Comparison of ENCODE assay signal across 9 mouse cellular contexts in genomic region chr6:94688722-94689121, GRCm38 (mm10). TPM values are rescaled to one million over a fixed set of nuclear protein-coding genes. Genes with fewer than 3 reads are reported as not detected.
DNase-seq lines count a peak whose midpoint lies in the region; ATAC-seq and TF ChIP-seq lines count a peak whose summit lies in the region.
"Had no signal": no experiment of that assay in that cellular context is flagged by ENCODE, and none has a peak within 500 bp of the region (broad histone marks: within the 10 kb centered on the region; RNA-seq: fewer than 3 reads in every experiment).

No protein-coding gene starts in this region.

- H3K4me1 ChIP-seq in hindbrain, postnatal 0 days (ENCODE audit: insufficient read depth, low read length), result peaks cover 13% of the 10 kb centered on the region; the same call in 1 of the 2 replicates
- peaks cover 7% of the 10 kb centered on the region for H3K4me1 ChIP-seq in hindbrain, embryonic 11.5 days (replicated peaks; ENCODE audit: control insufficient read depth, insufficient read depth, low read length)
- peaks cover 72% of the 10 kb centered on the region for H3K4me1 ChIP-seq in G1E (ENCODE audit: insufficient read depth, low read depth, low read length)
- peaks cover 73% of the 10 kb centered on the region for H3K4me1 ChIP-seq in limb, embryonic 14.5 days (ENCODE audit: control insufficient read depth, insufficient read depth, low read length)
- H3K4me1 ChIP-seq in hindbrain, embryonic 12.5 days, result peaks cover 58% of the 10 kb centered on the region
- peaks cover 87% of the 10 kb centered on the region for H3K4me1 ChIP-seq in hindbrain, embryonic 10.5 days (replicated peaks)

- WGBS in hindbrain, postnatal 0 days, result 67% methylated on average over 4 of the region's 4 CpGs
- 64% methylated on average over 4 of the region's 4 CpGs for WGBS in hindbrain, embryonic 11.5 days
- WGBS in limb, embryonic 14.5 days, result 59% methylated on average over 4 of the region's 4 CpGs
- 67% methylated on average over 4 of the region's 4 CpGs for whole genome bisulfite sequencing in hindbrain, embryonic 12.5 days
- WGBS in hindbrain, embryonic 10.5 days, result 70% methylated on average over 4 of the region's 4 CpGs

- no peak overlapping the region for H3K9ac ChIP-seq in hindbrain, postnatal 0 days (replicated peaks; ENCODE audit: low read length)
- H3K9ac ChIP-seq in hindbrain, embryonic 11.5 days (ENCODE audit: low read depth, low read length), result no peak overlapping the region
- no peak overlapping the region for H3K9ac ChIP-seq in limb, embryonic 14.5 days (ENCODE audit: low read depth, low read length, severe bottlenecking)
- H3K9ac ChIP-seq in hindbrain, embryonic 12.5 days, result no peak overlapping the region

- H3K27ac ChIP-seq in hindbrain, postnatal 0 days, result peak overlapping the region; percentile 32; the same call in 1 of the 2 replicates
- H3K27ac ChIP-seq in hindbrain, embryonic 11.5 days (ENCODE audit: low read depth, low read length), result no peak overlapping the region
- peak overlapping the region; percentile 90 for H3K27ac ChIP-seq in gastrocnemius, adult 2 months
- no peak overlapping the region for H3K27ac ChIP-seq in limb, embryonic 14.5 days (replicated peaks; ENCODE audit: low read depth, low read length)
- no peak overlapping the region for H3K27ac ChIP-seq in hindbrain, embryonic 12.5 days
- H3K27ac ChIP-seq in hindbrain, embryonic 10.5 days, result no peak overlapping the region

- H3K36me3 ChIP-seq in hindbrain, postnatal 0 days (ENCODE audit: insufficient read depth, low read length), result no peaks in the 10 kb centered on the region
- no peaks in the 10 kb centered on the region for H3K36me3 ChIP-seq in hindbrain, embryonic 11.5 days (ENCODE audit: control insufficient read depth, insufficient read depth, low read length)
- peaks cover 18% of the 10 kb centered on the region for H3K36me3 ChIP-seq in G1E (replicated peaks)
- no peaks in the 10 kb centered on the region for H3K36me3 ChIP-seq in limb, embryonic 14.5 days (ENCODE audit: control insufficient read depth, insufficient read depth, low read length)
- no peaks in the 10 kb centered on the region for H3K36me3 ChIP-seq in hindbrain, embryonic 12.5 days
- no peaks in the 10 kb centered on the region for H3K36me3 ChIP-seq in hindbrain, embryonic 10.5 days

- peak overlapping the region; percentile 19 for H3K4me2 ChIP-seq in hindbrain, postnatal 0 days (ENCODE audit: low read depth, low read length)
- no peak overlapping the region for H3K4me2 ChIP-seq in hindbrain, embryonic 11.5 days (replicated peaks; ENCODE audit: low read depth, low read length)
- H3K4me2 ChIP-seq in limb, embryonic 14.5 days (replicated peaks; ENCODE audit: low read depth, low read length, severe bottlenecking), result no peak overlapping the region
- H3K4me2 ChIP-seq in hindbrain, embryonic 12.5 days (replicated peaks), result no peak overlapping the region

- no peaks in the 10 kb centered on the region for H3K9me3 ChIP-seq in hindbrain, postnatal 0 days (ENCODE audit: low read length)
- no peaks in the 10 kb centered on the region for H3K9me3 ChIP-seq in hindbrain, embryonic 11.5 days (ENCODE audit: control insufficient read depth, low read length)
- H3K9me3 ChIP-seq in G1E (replicated peaks), result no peaks in the 10 kb centered on the region
- H3K9me3 ChIP-seq in limb, embryonic 14.5 days (ENCODE audit: control insufficient read depth, low read length), result no peaks in the 10 kb centered on the region
- H3K9me3 ChIP-seq in hindbrain, embryonic 12.5 days (replicated peaks), result no peaks in the 10 kb centered on the region
- H3K9me3 ChIP-seq in hindbrain, embryonic 10.5 days, result no peaks in the 10 kb centered on the region

- intact Hi-C loops in gastrocnemius, adult 2 months (cut with DNase I), result no loop called here

- H3K27me3 ChIP-seq in hindbrain, postnatal 0 days (ENCODE audit: insufficient read depth, low read length), result no peaks in the 10 kb centered on the region
- no peaks in the 10 kb centered on the region for H3K27me3 ChIP-seq in hindbrain, embryonic 11.5 days (ENCODE audit: control insufficient read depth, insufficient read depth, low read length)
- peaks cover 4% of the 10 kb centered on the region; the same call in 1 of the 2 replicates for H3K27me3 ChIP-seq in G1E (ENCODE audit: insufficient read depth, low read length)
- no peaks in the 10 kb centered on the region for H3K27me3 ChIP-seq in limb, embryonic 14.5 days (ENCODE audit: control insufficient read depth, insufficient read depth, low read length)
- no peaks in the 10 kb centered on the region for H3K27me3 ChIP-seq in hindbrain, embryonic 12.5 days
- H3K27me3 ChIP-seq in hindbrain, embryonic 10.5 days (ENCODE audit: insufficient read depth, poor library complexity, severe bottlenecking), result no peaks in the 10 kb centered on the region

- TF ChIP-seq POLR2A in limb, embryonic 14.5 days (IDR thresholded peaks at IDR 0.05; ENCODE audit: borderline replicate concordance, extremely low read depth, insufficient read depth, insufficient read length), result no peak

- no peak for ATAC-seq in hindbrain, postnatal 0 days
- no peak for ATAC-seq in hindbrain, embryonic 11.5 days (ENCODE audit: low FRiP score)
- 0 out of 2 replicates have a peak, but pooled peaks have one; percentile 12 for ATAC-seq in G1E (ENCODE audit: extremely low read depth, insufficient number of reproducible peaks, low FRiP score, poor library complexity, severe bottlenecking)
- ATAC-seq in limb, embryonic 14.5 days (ENCODE audit: low FRiP score, low read depth), result no peak; the same call in 1 of the 2 replicates
- no peak for ATAC-seq in hindbrain, embryonic 12.5 days (ENCODE audit: low FRiP score)

- TF ChIP-seq CTCF in hindbrain, postnatal 0 days (IDR thresholded peaks at IDR 0.05; ENCODE audit: low read depth), result no peak
- no peak for TF ChIP-seq CTCF in G1E (IDR thresholded peaks at IDR 0.05; ENCODE audit: low read depth, low read length)
- TF ChIP-seq CTCF in gastrocnemius, adult 2 months (IDR thresholded peaks at IDR 0.05), result no peak

- DNase-seq in hindbrain, postnatal 0 days (ENCODE audit: low spot score), result peak; percentile 58
- no peak for DNase-seq in hindbrain, embryonic 11.5 days (ENCODE audit: low spot score)
- DNase-seq in G1E (ENCODE audit: low spot score), result peak; percentile 29
- DNase-seq in gastrocnemius, adult 2 months, result peak; percentile 67
- peak; percentile 76 for DNase-seq in limb, embryonic 14.5 days (ENCODE audit: low spot score)
- DNase-seq in hindbrain, embryonic 10.5 days (ENCODE audit: low spot score), result no peak
- DNase-seq in thymus, postnatal 36 days, result no peak
- DNase-seq: left cerebral cortex, postnatal 4 days had no signal

- H3K4me3 ChIP-seq in hindbrain, postnatal 0 days (ENCODE audit: low read length), result no peak overlapping the region
- no peak overlapping the region for H3K4me3 ChIP-seq in hindbrain, embryonic 11.5 days (ENCODE audit: low read depth, low read length)
- no peak overlapping the region; the same call in 1 of the 2 replicates for H3K4me3 ChIP-seq in G1E (ENCODE audit: low read depth, low read length)
- H3K4me3 ChIP-seq in gastrocnemius, adult 2 months, result no peak overlapping the region; the same call in 1 of the 2 replicates
- H3K4me3 ChIP-seq in limb, embryonic 14.5 days (replicated peaks; ENCODE audit: low read length), result no peak overlapping the region
- H3K4me3 ChIP-seq in hindbrain, embryonic 12.5 days, result no peak overlapping the region
- H3K4me3 ChIP-seq in hindbrain, embryonic 10.5 days, result no peak overlapping the region

RNA-seq across cellular contexts. Expression of gene Lrig1, which starts 11.2 kb away (rescaled TPM):
- 131 and 146 TPM in 2 replicates for total RNA-seq in hindbrain, postnatal 0 days (2014; rRNA removed)
- polyA plus RNA-seq in hindbrain, postnatal 0 days (2015; fragmentation: Nextera tagmentation; extraction: Ambion mirVana), result 23.0 and 27.8 TPM in 2 replicates
- 18.0 and 20.2 TPM in 2 replicates for polyA plus RNA-seq in hindbrain, embryonic 11.5 days (2014; fragmentation: Nextera tagmentation; extraction: Ambion mirVana)
- total RNA-seq in G1E (2014; fragmentation: Nextera tagmentation) (19.8 and 23.6 TPM in 2 replicates), G1E (2017) (9.7 and 12.0 TPM in 2 replicates)
- 5.9 and 7.0 TPM in 2 replicates for polyA plus RNA-seq in G1E (2012)
- total RNA-seq in gastrocnemius, adult 2 months (2021), result 10 to 100 TPM; 38.9 to 57.9 TPM
- polyA plus RNA-seq in limb, embryonic 14.5 days (2012; rRNA removed), result 49.4 and 59.6 TPM in 2 replicates
- polyA plus RNA-seq in limb, embryonic 14.5 days (2014; fragmentation: Nextera tagmentation; extraction: Ambion mirVana), result 31.2 and 35.1 TPM in 2 replicates
- 23.9 and 24.3 TPM in 2 replicates for polyA plus RNA-seq in hindbrain, embryonic 12.5 days (2016; fragmentation: Nextera tagmentation; extraction: Ambion mirVana)
- 12.7 and 14.4 TPM in 2 replicates for polyA plus RNA-seq in hindbrain, embryonic 10.5 days (2016; fragmentation: Nextera tagmentation; extraction: Ambion mirVana)

Comparison
In these comparisons a context has a peak if more than half of its experiments do, and no peak if none do; other contexts are left out.
1. DNase-seq: peak in hindbrain, postnatal 0 days (single experiment), G1E (single experiment), gastrocnemius, adult 2 months (single experiment) and limb, embryonic 14.5 days (single experiment); none in hindbrain, embryonic 11.5 days (single experiment), hindbrain, embryonic 10.5 days (single experiment) and thymus, postnatal 36 days (0 of 2).
2. H3K27ac ChIP-seq: peak in hindbrain, postnatal 0 days (single experiment) and gastrocnemius, adult 2 months (single experiment); none in hindbrain, embryonic 11.5 days (single experiment), limb, embryonic 14.5 days (single experiment), hindbrain, embryonic 12.5 days (single experiment) and hindbrain, embryonic 10.5 days (single experiment).